Mouse (Mus musculus): Measurements from ENCODE around the gene Cherp. TPM values are rescaled to one million over a fixed set of nuclear protein-coding genes. Genes with fewer than 3 reads are reported as not detected.

Gene Cherp
- total and polyA plus RNA-seq, 3 experiments, result 21.1 to 106 (median 78.0) TPM

DNA sequence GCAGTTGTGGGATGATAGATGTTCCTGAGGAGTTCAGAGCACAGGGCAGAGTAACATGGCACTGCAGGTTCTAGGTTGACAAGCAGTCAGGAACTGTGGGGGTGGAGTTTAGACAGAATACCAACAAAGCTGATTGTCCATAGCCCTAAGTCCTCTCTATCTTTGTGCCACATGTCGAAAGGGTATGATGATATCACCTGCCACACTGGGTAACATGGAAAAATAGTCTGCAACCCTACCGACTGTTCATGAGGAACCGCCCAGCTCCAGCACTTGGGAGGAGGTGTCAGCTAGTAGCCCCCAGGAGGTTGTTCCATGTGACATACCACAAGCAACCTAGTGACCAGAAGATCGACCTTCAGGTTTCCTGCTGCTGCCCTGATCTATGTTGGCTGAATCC, 23.5 kb upstream of the Cherp start:
- Histone ChIP-seq H3K27ac (ENCODE audit: control insufficient read depth, low read depth, low read length) (no peak overlapping the region), H3K4me3 (ENCODE audit: control insufficient read depth in 1 of 2, insufficient read depth in 1 of 2, low read depth in 2 of 2, low read length in 2 of 2) (no peak overlapping the region), H3K9ac (ENCODE audit: control insufficient read depth, low read depth, low read length, poor library complexity, severe bottlenecking) (no peak overlapping the region), H3K36me3 (ENCODE audit: control insufficient read depth in 1 of 2, insufficient read depth in 2 of 2, low read length in 2 of 2) (peaks cover 6 to 7% of the 10 kb centered on the region in 2 experiments), H3K4me1 (ENCODE audit: control insufficient read depth in 1 of 2, insufficient read depth in 2 of 2, low read length in 2 of 2) (peaks cover 0 to 3% of the 10 kb centered on the region in 2 experiments; a peak in 1 of 4 replicates), H3K9me3 (replicated peaks; ENCODE audit: insufficient read depth, low read length) (no peaks in the 10 kb centered on the region), H3K79me2 (ENCODE audit: control insufficient read depth, insufficient read depth, low read length, poor library complexity) (peaks cover 41% of the 10 kb centered on the region), H3K27me3 (ENCODE audit: control insufficient read depth in 1 of 2, insufficient read depth in 2 of 2, low read length in 2 of 2) (no peaks in the 10 kb centered on the region)
- no peak for TF ChIP-seq JUND (IDR thresholded peaks at IDR 0.05; ENCODE audit: low read depth, low read length)
- DNase-seq (ENCODE audit: low read depth, low spot score), result no peak

GRCm38 (mm10) chr8:72497911-72498310, 22.9 kb upstream of the Cherp start:
- H3K4me3 ChIP-seq (ENCODE audit: control insufficient read depth in 1 of 2, insufficient read depth in 1 of 2, low read depth in 2 of 2, low read length in 2 of 2), result no peak overlapping the region
- no peak for DNase-seq (ENCODE audit: low read depth, low spot score)
- H3K9ac ChIP-seq (ENCODE audit: control insufficient read depth, low read depth, low read length, poor library complexity, severe bottlenecking), result no peak overlapping the region
- no peak overlapping the region for H3K27ac ChIP-seq (ENCODE audit: control insufficient read depth, low read depth, low read length)
- H3K4me1 ChIP-seq (ENCODE audit: control insufficient read depth in 1 of 2, insufficient read depth in 2 of 2, low read length in 2 of 2), result peaks cover 0 to 4% of the 10 kb centered on the region in 2 experiments; a peak in 1 of 4 replicates
- H3K27me3 ChIP-seq (ENCODE audit: control insufficient read depth in 1 of 2, insufficient read depth in 2 of 2, low read length in 2 of 2), result no peaks in the 10 kb centered on the region
- H3K79me2 ChIP-seq (ENCODE audit: control insufficient read depth, insufficient read depth, low read length, poor library complexity), result peaks cover 37% of the 10 kb centered on the region
- TF ChIP-seq MEF2A (IDR thresholded peaks at IDR 0.05; ENCODE audit: extremely low read depth, insufficient replicate concordance, low read depth, low read length, poor library complexity, severe bottlenecking), result no peak
- TF ChIP-seq ELF1 (IDR thresholded peaks at IDR 0.05; ENCODE audit: low read depth, low read length), result no peak
- no peak for TF ChIP-seq MYB (IDR thresholded peaks at IDR 0.05; ENCODE audit: low read depth, low read length)
- TF ChIP-seq UBTF (IDR thresholded peaks at IDR 0.05; ENCODE audit: borderline replicate concordance, insufficient read depth, low read depth, low read length), result no peak
- no peak for TF ChIP-seq ETS1 (IDR thresholded peaks at IDR 0.05; ENCODE audit: low read depth, low read length)
- no peak for TF ChIP-seq ZNF384 (IDR thresholded peaks at IDR 0.05; ENCODE audit: low read depth, low read length)
- no peak for TF ChIP-seq MAZ (IDR thresholded peaks at IDR 0.05; ENCODE audit: low read depth, low read length)
- TF ChIP-seq TBP (IDR thresholded peaks at IDR 0.05; ENCODE audit: low read depth, low read length), result no peak
- no peak for TF ChIP-seq SMC3 (IDR thresholded peaks at IDR 0.05; ENCODE audit: low read depth, low read length)
- no peak for TF ChIP-seq SIN3A (IDR thresholded peaks at IDR 0.05; ENCODE audit: low read length)
- no peak for TF ChIP-seq USF1 (IDR thresholded peaks at IDR 0.05; ENCODE audit: low read depth, low read length)
- no peak for TF ChIP-seq MAFK (IDR thresholded peaks at IDR 0.05; ENCODE audit: borderline replicate concordance, low read depth, low read length)
- no peak for TF ChIP-seq RAD21 (IDR thresholded peaks at IDR 0.05; ENCODE audit: low read depth, low read length)
- TF ChIP-seq POLR2AphosphoS5 (IDR thresholded peaks at IDR 0.05; ENCODE audit: borderline replicate concordance, low read depth, low read length), result no peak
- no peaks in the 10 kb centered on the region for H3K9me3 ChIP-seq (replicated peaks; ENCODE audit: insufficient read depth, low read length)
- peaks cover 6 to 7% of the 10 kb centered on the region in 2 experiments for H3K36me3 ChIP-seq (ENCODE audit: control insufficient read depth in 1 of 2, insufficient read depth in 2 of 2, low read length in 2 of 2)

Data from MEL (cell line).